Mouse (Mus musculus) brain, embryonic 18.5 days (tissue): ENCODE measurements around the gene Lzic.

Experiments
- DNase-seq: peaks from one replicate; pipeline ENCODE4 v3.0.0-alpha.2; 2012; ENCODE audit warnings: low read depth, low spot score

Lzic gene

GRCm38 (mm10) chr4:149526330-149526729 lies 41.3 kb downstream of the Lzic start:
- no peak for DNase-seq

- DNase-seq = no peak
Measured at GRCm38 (mm10) chr4:149527621-149528354, 42.8 kb downstream of the Lzic start.

GRCm38 (mm10) chr4:149529691-149530090 lies 44.7 kb downstream of the Lzic start:
- no peak for DNase-seq

- DNase-seq = no peak
Measured at GRCm38 (mm10) chr4:149539441-149539840, 54.4 kb downstream of the Lzic start.

GRCm38 (mm10) chr4:149541935-149542334 lies 56.9 kb downstream of the Lzic start:
- DNase-seq = no peak

GRCm38 (mm10) chr4:149542431-149542830 lies 57.4 kb downstream of the Lzic start:
- no peak for DNase-seq

- no peak for DNase-seq
Measured at GRCm38 (mm10) chr4:149542927-149543553, 58.0 kb downstream of the Lzic start.

- DNase-seq = no peak
Measured at GRCm38 (mm10) chr4:149544892-149545291, 59.9 kb downstream of the Lzic start.
